Mouse (Mus musculus) embryonic facial prominence, embryonic 12.5 days (tissue): Measurements from ENCODE around the gene Alox5ap. TPM values are rescaled to one million over a fixed set of nuclear protein-coding genes. Genes with fewer than 3 reads are reported as not detected.

ENCODE experiments used
- ATAC-seq: fragments of 200-750 bp; cut with Nextera tagmentation; 2 replicates; pipeline ENCODE4 v1.8.0; 2017; ENCODE audit not compliant: insufficient number of reproducible peaks, insufficient read depth, low FRiP score, low TSS enrichment
- H3K27ac ChIP-seq: fragments of 300-500 bp; sonication (generic); 2 replicates; pipeline ENCODE4 v1.5.1; 2016; ENCODE audit warnings: mild to moderate bottlenecking
- H3K27me3 ChIP-seq: fragments of 300-500 bp; sonication (generic); 2 replicates; pipeline ENCODE4 v1.6.1; 2016; ENCODE audit warnings: mild to moderate bottlenecking, moderate library complexity
- H3K36me3 ChIP-seq: fragments of 300-500 bp; sonication (generic); 2 replicates; pipeline ENCODE4 v1.6.1; 2016; ENCODE audit warnings: mild to moderate bottlenecking
- H3K4me1 ChIP-seq: fragments of 300-500 bp; sonication (generic); 2 replicates; pipeline ENCODE4 v1.6.1; 2016
- H3K4me2 ChIP-seq: fragments of 300-500 bp; sonication (generic); replicated peaks from 2 replicates; pipeline ENCODE4 v1.6.1; 2016; ENCODE audit warnings: mild to moderate bottlenecking, moderate library complexity
- H3K4me3 ChIP-seq: fragments of 300-500 bp; sonication (generic); 2 replicates; pipeline ENCODE4 v1.5.1; 2016; ENCODE audit warnings: mild to moderate bottlenecking
- H3K9ac ChIP-seq: fragments of 300-500 bp; sonication (generic); 2 replicates; pipeline ENCODE4 v1.6.1; 2016; ENCODE audit warnings: mild to moderate bottlenecking, moderate library complexity
- H3K9me3 ChIP-seq: fragments of 300-500 bp; sonication (generic); 2 replicates; pipeline ENCODE4 v1.6.1; 2016; ENCODE audit warnings: mild to moderate bottlenecking, moderate library complexity
- WGBS: fragments of 180-500 bp; shearing (Covaris S2); methylation state at CpG from one replicate; pipeline ENCODE4 v1.1.7; 2016; 5-methylcytosine and 5-hydroxymethylcytosine counted together
- polyA plus RNA-seq: library from polyadenylated mRNA; unstranded; fragments of >200 nt; fragmentation: Nextera tagmentation; extraction: Ambion mirVana; gene quantifications from 2 replicates; pipeline ENCODE4 v1.2.1, GENCODE M21; 2016

Alox5ap gene
- polyA plus RNA-seq, 1 experiment from 2014 or later, result 8.5 TPM

DNA sequence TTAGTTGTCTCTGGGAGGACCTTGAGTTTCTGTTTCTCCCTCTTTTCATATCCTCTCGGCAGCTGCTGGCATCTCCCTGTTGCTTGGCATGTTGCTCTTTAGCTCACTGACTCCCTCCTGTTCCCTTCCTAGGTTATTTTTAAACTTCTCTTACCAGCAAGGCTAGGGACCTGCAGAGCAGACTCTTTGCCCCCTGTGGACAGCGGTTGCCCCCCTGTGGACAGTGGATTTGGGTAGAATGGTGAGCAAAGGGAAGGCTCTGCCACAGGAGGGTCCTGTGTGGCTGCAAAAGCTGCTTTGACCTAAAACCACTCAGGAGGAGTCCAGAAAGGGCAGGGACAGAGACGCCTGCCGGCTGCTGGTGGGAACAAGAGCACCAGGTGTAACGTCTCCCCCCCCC, 21.5 kb upstream of the Alox5ap start:
- H3K27ac ChIP-seq, result no peak overlapping the region
- no peak overlapping the region for H3K4me2 ChIP-seq
- no peaks in the 10 kb centered on the region for H3K9me3 ChIP-seq
- H3K36me3 ChIP-seq, result no peaks in the 10 kb centered on the region
- no peak for ATAC-seq
- H3K9ac ChIP-seq, result no peak overlapping the region
- H3K27me3 ChIP-seq, result no peaks in the 10 kb centered on the region
- H3K4me1 ChIP-seq, result peaks cover 14% of the 10 kb centered on the region
- no peak overlapping the region for H3K4me3 ChIP-seq
- WGBS, result 37% methylated on average over 5 of the region's 5 CpGs

GRCm38 (mm10) chr5:149245391-149245964, 19.1 kb upstream of the Alox5ap start:
- Histone ChIP-seq H3K27ac (0 out of 2 replicates have a peak overlapping the region, but pooled peaks have one; percentile 0), H3K9ac (no peak overlapping the region)

DNA sequence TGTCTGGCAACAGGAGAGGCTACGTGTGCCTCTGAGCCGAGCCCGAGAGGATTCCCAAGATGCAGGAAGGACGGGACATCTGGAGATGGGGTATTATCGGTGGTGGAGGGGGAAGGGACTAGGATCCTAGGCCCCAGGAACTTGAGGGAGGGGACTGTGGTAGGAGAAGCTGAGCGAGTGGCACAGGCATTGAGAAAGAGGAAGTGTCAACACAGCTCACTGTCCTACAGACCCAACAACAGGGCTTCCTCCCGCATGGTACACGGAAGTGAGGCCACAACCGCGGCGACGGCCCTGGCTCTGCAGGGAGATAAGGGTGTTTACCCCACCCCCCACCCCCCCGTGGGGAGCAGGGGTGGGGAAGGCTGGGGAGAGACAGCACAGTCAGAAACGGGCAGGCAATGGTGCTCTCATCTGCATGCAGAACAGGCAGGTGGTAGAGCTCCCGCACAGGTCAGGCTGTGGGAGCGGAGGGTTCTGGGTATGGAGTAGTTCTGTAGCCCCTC, 18.5 kb upstream of the Alox5ap start:
- WGBS, result 26% methylated on average over 16 of the region's 16 CpGs
- Histone ChIP-seq H3K4me1 (peaks cover 14% of the 10 kb centered on the region), H3K9ac (no peak overlapping the region), H3K36me3 (no peaks in the 10 kb centered on the region), H3K4me2 (peak overlapping the region; percentile 48), H3K4me3 (peak overlapping the region; percentile 6), H3K27ac (no peak overlapping the region), H3K27me3 (no peaks in the 10 kb centered on the region), H3K9me3 (no peaks in the 10 kb centered on the region)
- peak; percentile 66 for ATAC-seq

More at GRCm38 (mm10) chr5:149245391-149245964, 19.1 kb upstream of the Alox5ap start:
- WGBS, result 41% methylated on average over 9 of the region's 9 CpGs
- H3K4me2 ChIP-seq, result peak overlapping the region; percentile 48
- peak overlapping the region; percentile 6 for H3K4me3 ChIP-seq
- no peaks in the 10 kb centered on the region for H3K27me3 ChIP-seq
- no peak for ATAC-seq
- H3K9me3 ChIP-seq, result no peaks in the 10 kb centered on the region
- H3K36me3 ChIP-seq, result no peaks in the 10 kb centered on the region
- peaks cover 14% of the 10 kb centered on the region for H3K4me1 ChIP-seq

DNA sequence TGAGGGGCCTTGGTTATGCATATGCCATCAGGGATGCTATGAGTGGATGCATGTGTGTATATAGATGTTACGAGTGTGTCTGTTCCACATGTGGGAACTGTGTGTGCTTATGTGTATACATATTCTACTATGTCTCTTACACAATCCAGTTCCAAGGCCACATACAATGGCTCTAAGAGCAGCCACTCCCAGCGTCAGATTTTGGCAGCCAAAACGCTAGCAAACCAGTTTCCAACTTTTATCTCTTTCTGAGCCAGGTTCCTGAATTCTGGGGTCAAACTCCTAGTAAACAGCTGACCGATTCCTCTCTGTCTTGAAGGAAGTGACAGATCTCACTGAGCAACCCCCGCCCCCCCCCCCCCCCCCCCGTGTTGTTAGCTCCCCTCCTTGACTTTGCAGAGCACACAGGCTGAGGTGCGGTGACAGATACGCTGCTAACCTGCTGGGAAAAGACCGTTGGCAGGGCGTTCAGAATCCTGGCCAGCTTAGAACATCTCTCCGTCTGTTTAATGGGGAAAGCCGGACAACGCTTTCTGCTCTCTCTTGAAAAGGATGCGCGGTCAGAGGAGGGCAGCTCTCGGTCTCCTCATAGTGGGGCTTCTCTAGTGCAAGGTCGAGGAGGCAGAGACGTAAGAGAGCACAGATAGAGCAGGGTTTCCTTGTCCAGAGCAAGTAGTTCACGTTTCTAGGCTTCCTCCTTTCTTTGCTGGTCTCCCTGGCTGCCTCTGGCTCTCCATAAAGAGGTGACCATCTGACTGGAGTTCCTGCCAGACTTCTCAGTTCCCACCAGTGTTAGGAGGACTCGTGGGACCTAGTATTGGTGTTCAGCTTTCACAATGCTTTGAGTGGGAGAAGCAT, 17.3 kb upstream of the Alox5ap start:
- no peak for ATAC-seq
- peaks cover 14% of the 10 kb centered on the region for H3K4me1 ChIP-seq
- H3K27ac ChIP-seq, result no peak overlapping the region; the same call in 1 of the 2 replicates
- H3K9me3 ChIP-seq, result no peaks in the 10 kb centered on the region
- H3K4me2 ChIP-seq, result no peak overlapping the region
- no peaks in the 10 kb centered on the region for H3K27me3 ChIP-seq
- 52% methylated on average over 20 of the region's 20 CpGs for WGBS
- no peaks in the 10 kb centered on the region for H3K36me3 ChIP-seq
- no peak overlapping the region for H3K9ac ChIP-seq
- no peak overlapping the region for H3K4me3 ChIP-seq

DNA sequence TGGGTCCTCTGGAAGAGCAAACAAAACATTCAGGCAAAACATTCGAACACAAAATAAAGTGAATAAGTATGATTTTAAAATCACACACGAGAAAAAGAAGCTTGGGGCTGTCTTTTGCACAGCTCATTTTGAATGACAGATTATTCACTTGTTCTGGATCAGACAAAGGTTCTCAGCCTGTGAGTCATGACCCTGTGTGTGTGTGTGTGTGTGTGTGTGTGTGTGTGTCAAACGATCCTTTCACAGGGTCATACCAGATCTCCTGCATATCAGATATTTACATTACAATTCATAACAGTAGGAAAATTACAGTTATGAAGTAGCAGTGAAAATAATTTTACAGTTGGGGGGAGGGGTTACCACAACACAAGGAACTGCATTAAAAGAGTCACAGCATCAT, 12.3 kb upstream of the Alox5ap start:
- Histone ChIP-seq H3K9me3 (no peaks in the 10 kb centered on the region), H3K27me3 (no peaks in the 10 kb centered on the region), H3K4me3 (no peak overlapping the region), H3K4me1 (peaks cover 3% of the 10 kb centered on the region; the same call in 1 of the 2 replicates), H3K36me3 (no peaks in the 10 kb centered on the region), H3K27ac (no peak overlapping the region), H3K4me2 (no peak overlapping the region), H3K9ac (no peak overlapping the region)
- no peak for ATAC-seq
- 84% methylated on average over 3 of the region's 3 CpGs for WGBS

DNA sequence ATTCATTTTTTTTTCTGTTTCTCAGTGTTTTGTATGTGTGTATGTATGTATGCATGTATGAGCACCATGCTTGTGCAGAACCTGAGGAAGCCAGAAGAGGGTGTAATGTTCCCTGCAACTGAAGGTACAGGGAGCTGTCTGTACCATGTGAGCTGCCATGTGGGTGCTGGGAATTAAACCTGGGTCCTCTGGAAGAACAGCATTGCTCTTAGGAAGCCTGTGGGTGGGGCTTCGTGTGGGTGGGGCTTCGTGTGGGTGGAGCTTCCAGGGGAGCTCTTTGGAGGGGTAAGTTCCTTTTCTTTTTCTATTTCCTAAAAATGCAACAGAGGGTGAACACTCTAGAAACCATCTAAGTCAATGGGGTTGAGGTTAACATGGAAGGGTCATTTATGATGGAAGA, 11.1 kb upstream of the Alox5ap start:
- ATAC-seq, result no peak
- Histone ChIP-seq H3K27me3 (no peaks in the 10 kb centered on the region), H3K9me3 (no peaks in the 10 kb centered on the region), H3K9ac (no peak overlapping the region), H3K4me3 (no peak overlapping the region), H3K4me2 (no peak overlapping the region), H3K36me3 (no peaks in the 10 kb centered on the region), H3K27ac (no peak overlapping the region), H3K4me1 (no peaks in the 10 kb centered on the region)
- 54% methylated on average over 2 of the region's 2 CpGs for WGBS

DNA sequence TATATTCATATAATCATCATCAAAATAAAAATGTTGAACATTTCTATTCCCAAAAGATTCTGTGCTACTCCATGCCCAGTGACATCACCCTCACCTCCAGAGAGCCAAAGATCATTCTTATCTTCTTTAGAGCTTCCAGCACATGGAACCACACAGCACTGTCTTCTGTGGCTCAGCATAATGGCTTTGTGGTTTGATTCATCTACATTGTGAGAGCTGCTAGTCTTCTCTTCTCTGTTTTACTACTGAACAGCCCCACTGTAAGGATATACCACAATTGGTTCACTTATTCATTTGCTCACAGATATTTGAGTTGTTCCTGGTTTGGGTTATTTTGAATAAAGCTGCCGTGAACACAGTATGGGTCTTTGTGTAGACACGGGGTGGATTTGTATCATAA, 9.0 kb upstream of the Alox5ap start:
- H3K4me3 ChIP-seq, result no peak overlapping the region
- no peaks in the 10 kb centered on the region for H3K9me3 ChIP-seq
- no peaks in the 10 kb centered on the region for H3K27me3 ChIP-seq
- WGBS, result 76% methylated on average over 2 of the region's 2 CpGs
- no peak overlapping the region for H3K27ac ChIP-seq
- no peak overlapping the region for H3K4me2 ChIP-seq
- H3K9ac ChIP-seq, result no peak overlapping the region
- peaks cover 8% of the 10 kb centered on the region; the same call in 1 of the 2 replicates for H3K4me1 ChIP-seq
- H3K36me3 ChIP-seq, result no peaks in the 10 kb centered on the region
- ATAC-seq, result no peak

GRCm38 (mm10) chr5:149257518-149258281, 6.9 kb upstream of the Alox5ap start:
- H3K9me3 ChIP-seq, result no peaks in the 10 kb centered on the region
- H3K27me3 ChIP-seq, result no peaks in the 10 kb centered on the region
- H3K36me3 ChIP-seq, result no peaks in the 10 kb centered on the region
- no peak overlapping the region for H3K4me3 ChIP-seq
- no peak overlapping the region for H3K4me2 ChIP-seq
- H3K27ac ChIP-seq, result no peak overlapping the region
- 58% methylated on average over 14 of the region's 14 CpGs for WGBS
- ATAC-seq, result peak; percentile 57; the same call in 1 of the 2 replicates
- H3K4me1 ChIP-seq, result peaks cover 8% of the 10 kb centered on the region; the same call in 1 of the 2 replicates
- no peak overlapping the region for H3K9ac ChIP-seq

DNA sequence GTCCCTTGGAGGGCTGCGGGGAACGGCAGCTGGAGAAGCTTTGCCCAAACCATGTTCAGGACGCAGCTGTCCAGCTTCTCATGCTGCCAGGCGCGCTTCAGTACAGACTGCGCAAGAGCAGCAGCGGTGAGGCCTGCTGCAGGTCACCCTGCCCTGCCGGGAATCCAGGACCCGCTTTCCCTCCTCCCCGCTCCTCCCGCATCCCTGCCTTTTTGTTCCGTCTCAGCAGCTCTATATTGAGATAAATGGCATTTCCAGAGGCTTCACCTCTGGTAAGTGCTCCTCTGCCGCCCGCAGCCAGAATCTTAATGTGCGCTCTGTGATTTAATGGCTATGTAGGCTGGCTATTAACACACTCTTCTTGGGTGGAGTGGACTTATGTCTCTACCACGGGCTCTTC, 5.5 kb upstream of the Alox5ap start:
- Histone ChIP-seq H3K4me2 (0 out of 2 replicates have a peak overlapping the region, but pooled peaks have one; percentile 16), H3K4me1 (peaks cover 8% of the 10 kb centered on the region; the same call in 1 of the 2 replicates), H3K27me3 (no peaks in the 10 kb centered on the region), H3K9me3 (no peaks in the 10 kb centered on the region), H3K36me3 (no peaks in the 10 kb centered on the region), H3K27ac (no peak overlapping the region), H3K9ac (no peak overlapping the region; the same call in 1 of the 2 replicates), H3K4me3 (no peak overlapping the region)
- no peak for ATAC-seq
- WGBS, result 47% methylated on average over 16 of the region's 16 CpGs

- ATAC-seq, result no peak
- Histone ChIP-seq H3K9ac (no peak overlapping the region), H3K27me3 (no peaks in the 10 kb centered on the region), H3K27ac (no peak overlapping the region), H3K4me3 (no peak overlapping the region), H3K9me3 (no peaks in the 10 kb centered on the region), H3K4me2 (no peak overlapping the region), H3K36me3 (no peaks in the 10 kb centered on the region), H3K4me1 (peaks cover 13% of the 10 kb centered on the region)
- WGBS, result 80% methylated on average over 7 of the region's 7 CpGs
These were observed 3.1 kb upstream of the Alox5ap start for GRCm38 (mm10) chr5:149261449-149261848.

GRCm38 (mm10) chr5:149261866-149262265, 2.7 kb upstream of the Alox5ap start:
- Histone ChIP-seq H3K27me3 (no peaks in the 10 kb centered on the region), H3K4me1 (peaks cover 13% of the 10 kb centered on the region), H3K9me3 (no peaks in the 10 kb centered on the region), H3K4me3 (no peak overlapping the region), H3K9ac (no peak overlapping the region), H3K27ac (no peak overlapping the region), H3K4me2 (no peak overlapping the region), H3K36me3 (no peaks in the 10 kb centered on the region)
- no peak for ATAC-seq
- WGBS, result 68% methylated on average over 6 of the region's 6 CpGs
